Mouse (Mus musculus) regulatory T cell (primary cell): ENCODE measurements at regions not wholly inside any gene's neighbourhood (a gene's known extent, or its start where the extent isn't known, plus 50 kb on each side); places are given as distances from the start of the nearest gene placed in this dataset.

Experiments used
- in situ Hi-C: fragments of 300-600 bp; cut with MboI, MseI; formaldehyde crosslinking; loops from one replicate; pipeline ENCODE4 v1.15.1; 2025; ENCODE audit warnings: high pct_unique_total_duplicates

DNA sequence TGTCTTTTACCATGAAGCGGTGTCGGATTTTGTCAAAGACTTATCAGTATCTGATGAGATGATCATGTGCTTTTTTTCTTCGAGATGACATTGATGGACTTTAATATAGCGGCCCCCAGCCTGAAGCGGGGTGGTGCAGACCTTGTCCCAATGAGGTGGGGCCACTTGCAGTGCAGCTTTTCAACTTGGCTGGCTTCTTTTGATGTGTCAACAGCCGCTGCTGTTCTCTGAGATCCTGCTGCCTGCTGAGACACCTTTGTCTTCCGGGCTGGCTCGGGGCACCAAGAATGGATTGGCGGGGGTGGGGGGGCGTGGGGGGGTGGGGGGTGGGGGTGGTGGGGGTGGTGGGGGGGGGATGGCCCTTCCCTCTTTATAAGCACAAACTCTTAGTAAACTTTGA lies 96.5 kb upstream of the Casp1 start:
- in situ Hi-C loops: loop anchor here (10.0 kb wide), 1 partner anchor 1267 kb away; no protein-coding TSS in a partner anchor
